9 mouse cellular contexts compared by ENCODE assay signal in genomic region chr12:79675440-79676176, GRCm38 (mm10).
DNase-seq lines count a peak whose midpoint lies in the region; ATAC-seq and TF ChIP-seq lines count a peak whose summit lies in the region.
"Had no signal": no experiment of that assay in that cellular context is flagged by ENCODE, and none has a peak within 500 bp of the region (broad histone marks: within the 10 kb centered on the region; RNA-seq: fewer than 3 reads in every experiment).

No protein-coding gene starts in this region.

- H3K4me3 ChIP-seq in heart, postnatal 0 days (ENCODE audit: low read depth, low read length), result no peak overlapping the region
- H3K4me3 ChIP-seq in limb, embryonic 12.5 days (replicated peaks), result no peak overlapping the region
- H3K4me3 ChIP-seq: neural tube, embryonic 12.5 days had no signal

- no peak for TF ChIP-seq CTCF in brain, embryonic 14.5 days (IDR thresholded peaks at IDR 0.05; ENCODE audit: borderline replicate concordance, extremely low read depth, insufficient read depth, insufficient read length)
- no peak for TF ChIP-seq CTCF in heart, postnatal 0 days (IDR thresholded peaks at IDR 0.05; ENCODE audit: low read depth)

- 46% methylated on average over 13 of the region's 13 CpGs for WGBS in heart, postnatal 0 days
- WGBS in limb, embryonic 12.5 days, result 20% methylated on average over 13 of the region's 13 CpGs

- H3K27ac ChIP-seq in heart, postnatal 0 days (ENCODE audit: low read depth), result peak overlapping the region; percentile 65
- peak overlapping the region; percentile 89 for H3K27ac ChIP-seq in limb, embryonic 12.5 days
- H3K27ac ChIP-seq: neural tube, embryonic 12.5 days had no signal

- H3K27me3 ChIP-seq in heart, postnatal 0 days (ENCODE audit: control insufficient read depth, insufficient read depth, low read length), result no peaks in the 10 kb centered on the region
- H3K27me3 ChIP-seq in limb, embryonic 12.5 days, result no peaks in the 10 kb centered on the region
- H3K27me3 ChIP-seq: neural tube, embryonic 12.5 days had no signal

- H3K4me2 ChIP-seq in heart, postnatal 0 days (ENCODE audit: low read depth, low read length), result 0 out of 2 replicates have a peak overlapping the region, but pooled peaks have one; percentile 1
- peak overlapping the region; percentile 42 for H3K4me2 ChIP-seq in limb, embryonic 12.5 days
- H3K4me2 ChIP-seq: neural tube, embryonic 12.5 days had no signal

- TF ChIP-seq POLR2A in brain, embryonic 14.5 days (IDR thresholded peaks at IDR 0.05; ENCODE audit: borderline replicate concordance, extremely low read depth, insufficient read depth, insufficient read length, poor library complexity, severe bottlenecking), result no peak

- H3K9ac ChIP-seq in heart, postnatal 0 days (replicated peaks; ENCODE audit: low read depth, low read length), result no peak overlapping the region
- H3K9ac ChIP-seq in limb, embryonic 12.5 days (replicated peaks), result no peak overlapping the region; the same call in 1 of the 2 replicates
- H3K9ac ChIP-seq: neural tube, embryonic 12.5 days had no signal

- H3K36me3 ChIP-seq in heart, postnatal 0 days (replicated peaks; ENCODE audit: control insufficient read depth, insufficient read depth, low read length), result no peaks in the 10 kb centered on the region
- no peaks in the 10 kb centered on the region for H3K36me3 ChIP-seq in limb, embryonic 12.5 days
- H3K36me3 ChIP-seq: neural tube, embryonic 12.5 days had no signal

- TF ChIP-seq EP300 in heart, postnatal 0 days (IDR thresholded peaks at IDR 0.05; ENCODE audit: low read depth), result no peak

- peak; percentile 36 for DNase-seq in adrenal gland, postnatal 14 days
- no peak for DNase-seq in adrenal gland, postnatal 4 days (ENCODE audit: low spot score in 2 of 2)
- DNase-seq in brain, embryonic 14.5 days (ENCODE audit: low read depth), result peak; percentile 45
- DNase-seq in heart, postnatal 0 days (ENCODE audit: low spot score), result peak; percentile 72
- no peak for DNase-seq in cerebellum, postnatal 25 days
- DNase-seq in ovary, postnatal 36 days (ENCODE audit: low spot score), result no peak

- peak; percentile 41; the same call in 1 of the 2 replicates for ATAC-seq in heart, postnatal 0 days (ENCODE audit: insufficient read depth, low read depth)
- peak; percentile 74 for ATAC-seq in limb, embryonic 12.5 days (ENCODE audit: insufficient number of reproducible peaks, insufficient read depth, low FRiP score, low TSS enrichment, low read depth)
- no peak for ATAC-seq in megakaryocyte-erythroid progenitor cell, adult 5-6 weeks (replicated peaks; ENCODE audit: low FRiP score, low TSS enrichment, poor library complexity, severe bottlenecking)

- H3K9me3 ChIP-seq in heart, postnatal 0 days (replicated peaks; ENCODE audit: control insufficient read depth, low read length), result no peaks in the 10 kb centered on the region
- no peaks in the 10 kb centered on the region for H3K9me3 ChIP-seq in limb, embryonic 12.5 days
- H3K9me3 ChIP-seq: neural tube, embryonic 12.5 days had no signal

- peaks cover 38% of the 10 kb centered on the region for H3K4me1 ChIP-seq in heart, postnatal 0 days (ENCODE audit: control insufficient read depth, insufficient read depth)
- peaks cover 55% of the 10 kb centered on the region for H3K4me1 ChIP-seq in limb, embryonic 12.5 days (replicated peaks)

Comparison
In these comparisons a context has a peak if more than half of its experiments do, and no peak if none do; other contexts are left out.
1. DNase-seq: peak in adrenal gland, postnatal 14 days (single experiment), brain, embryonic 14.5 days (single experiment) and heart, postnatal 0 days (single experiment); none in adrenal gland, postnatal 4 days (0 of 2), cerebellum, postnatal 25 days (0 of 2) and ovary, postnatal 36 days (single experiment).